Mouse (Mus musculus) activated CD4-positive, CD25-positive, alpha-beta regulatory T cell (primary cell): ENCODE data around the gene Sema6c. TPM values are rescaled to one million over a fixed set of nuclear protein-coding genes. Genes with fewer than 3 reads are reported as not detected.

Experiments used
- polyA plus RNA-seq, 2 experiments: library from polyadenylated mRNA; unstranded; fragments of 100-300 nt; shearing (Covaris generic); gene quantifications; one replicate each; pipeline ENCODE4 v1.2.1; 2017

Sema6c gene
- 1 to 10 TPM; 1.8 to 1.9 TPM for polyA plus RNA-seq

GRCm38 (mm10) chr3:95159987-95160963 lies at the start of gene Sema6c:
Sema6c (plus strand) TSS chr3:95160457.

GRCm38 (mm10) chr3:95110911-95111726 lies 49.1 kb upstream of the Sema6c start, which contains the start of gene Vps72:
Vps72 (plus strand) TSS chr3:95111022.

DNA sequence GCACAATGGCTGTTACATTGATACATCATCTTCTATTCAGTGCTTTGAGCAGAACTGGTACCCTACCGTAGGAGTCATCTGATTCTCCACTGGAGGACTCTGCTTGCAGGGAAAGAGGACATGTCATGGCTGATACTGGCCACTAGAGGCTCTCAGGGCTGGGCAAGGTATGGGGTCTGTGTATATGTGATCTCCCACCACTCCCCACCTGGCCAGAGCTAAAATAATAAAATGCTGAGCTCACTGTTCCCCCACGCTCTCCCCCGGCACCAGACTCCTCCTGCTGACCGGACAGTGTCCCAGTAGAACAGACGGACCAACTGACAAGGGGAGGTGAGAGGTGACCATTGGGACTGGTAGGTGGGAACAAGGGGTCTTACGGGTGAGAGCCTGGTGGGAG lies 36.0 kb upstream of the Sema6c start, which contains the start of gene Tmod4:
Gene Tmod4 (plus strand): TSS at position 231 of the 400 bp plus-strand sequence.

DNA sequence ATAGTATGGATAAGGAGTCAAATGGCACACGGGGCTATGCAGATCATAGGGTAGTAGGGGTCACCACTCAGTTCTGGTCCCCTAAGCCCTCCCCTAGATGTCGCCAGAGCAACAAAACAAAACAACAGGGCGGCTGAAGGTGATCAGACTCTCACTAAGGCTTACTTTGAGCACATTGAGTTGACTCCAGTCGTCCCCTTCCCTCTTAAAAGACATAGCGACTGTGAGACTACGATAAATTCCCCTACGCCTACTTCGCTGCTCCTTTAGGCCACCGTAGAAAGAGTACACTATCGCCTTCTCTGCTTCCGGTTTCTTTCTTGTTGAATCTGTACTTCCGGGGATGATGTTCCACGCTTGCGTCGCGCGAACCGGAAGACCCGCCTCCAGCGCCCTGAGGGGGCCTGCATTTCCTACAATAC lies 26.6 kb upstream of the Sema6c start, which contains the start of the genes Scnm1 and Lysmd1:
Gene Scnm1 (minus strand): TSS at position 332 of the 422 bp plus-strand sequence.
Gene Lysmd1 (plus strand): TSS at position 409 of the 422 bp plus-strand sequence.

GRCm38 (mm10) chr3:95141952-95142616 lies 18.2 kb upstream of the Sema6c start, which contains the start of gene Tnfaip8l2:
Tnfaip8l2 (minus strand) TSS chr3:95142360.

DNA sequence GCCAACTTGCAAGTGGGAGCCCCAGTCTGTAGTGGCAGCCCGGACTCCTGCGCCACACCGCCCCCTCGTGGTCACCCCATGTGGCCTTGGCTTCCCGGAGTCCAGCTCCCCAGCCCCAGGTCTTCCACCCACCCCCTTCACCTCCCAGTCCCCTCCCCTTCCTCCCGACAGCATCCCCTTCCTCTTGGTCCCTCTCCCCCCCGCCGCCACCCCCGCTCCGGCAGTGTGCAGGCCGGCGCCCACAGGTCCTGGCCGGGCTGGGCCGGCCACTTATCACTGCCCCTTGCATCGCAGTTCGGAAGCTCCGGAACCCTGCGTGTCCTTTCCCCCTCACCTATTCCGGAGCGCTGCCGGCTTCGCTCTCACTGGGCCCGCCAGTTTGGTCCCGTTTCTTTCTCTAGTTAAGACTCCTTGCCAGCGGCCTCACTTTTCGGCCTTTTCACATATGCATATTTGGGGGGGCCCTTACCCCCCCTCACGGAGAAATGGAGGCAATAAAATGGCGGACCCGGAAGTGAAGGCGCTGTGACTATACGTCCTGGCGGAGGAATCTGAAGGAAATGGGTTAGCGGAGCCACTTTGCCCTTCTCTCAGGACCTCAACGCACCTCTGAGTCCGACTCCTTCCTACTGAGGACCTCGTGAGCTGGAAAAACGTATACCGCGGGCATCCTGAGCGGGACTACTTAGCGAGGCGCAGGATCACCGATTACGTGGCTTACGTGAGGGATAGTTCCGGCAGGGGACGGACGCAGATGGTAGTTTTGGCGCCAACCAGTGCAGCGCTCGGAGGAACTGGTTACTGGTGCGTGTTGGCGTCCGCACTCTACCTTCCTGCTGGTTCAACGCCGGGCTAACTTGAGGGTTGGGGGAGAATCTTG lies 57.2 kb downstream of the Sema6c start, which contains the start of gene Gabpb2:
Gene Gabpb2 (minus strand): TSS at position 662 of the 880 bp plus-strand sequence.

Other genes with a start within 250 kb of the Sema6c start
- 1 to 10 TPM; 1.8 to 2.5 TPM for gene Selenbp1, start 227.4 kb upstream of the Sema6c start, polyA plus RNA-seq
- gene Rfx5, start 206.4 kb upstream of the Sema6c start, polyA plus RNA-seq, result 10 to 100 TPM; 22.8 to 24.0 TPM
- gene Pi4kb, start 185.7 kb upstream of the Sema6c start, polyA plus RNA-seq, result 10 to 100 TPM; 14.1 to 23.6 TPM
- 10 to 100 TPM; 39.4 to 45.0 TPM for gene Zfp687, start 145.0 kb upstream of the Sema6c start, polyA plus RNA-seq
- 100 to 1,000 TPM; 267 to 314 TPM for gene Psmd4, start 117.8 kb upstream of the Sema6c start, polyA plus RNA-seq
- gene Pip5k1a, start 53.5 kb upstream of the Sema6c start, polyA plus RNA-seq, result 10 to 100 TPM; 24.1 to 24.5 TPM
- gene Vps72, start 49.4 kb upstream of the Sema6c start, polyA plus RNA-seq, result 100 to 1,000 TPM in 1 of 2 experiments, 10 to 100 TPM in 1; 99.6 to 118 TPM
- gene Tmod4, start 36.0 kb upstream of the Sema6c start, polyA plus RNA-seq, result 1 to 10 TPM; 2.0 to 4.4 TPM
- 100 to 1,000 TPM in 1 of 2 experiments, 10 to 100 TPM in 1; 65.2 to 120 TPM for gene Scnm1, start 26.4 kb upstream of the Sema6c start, polyA plus RNA-seq
- gene Lysmd1, start 26.4 kb upstream of the Sema6c start, polyA plus RNA-seq, result 10 to 100 TPM; 23.6 to 34.9 TPM
- 100 to 1,000 TPM; 229 to 255 TPM for gene Tnfaip8l2, start 18.1 kb upstream of the Sema6c start, polyA plus RNA-seq
- 10 to 100 TPM; 24.8 to 34.5 TPM for gene Gabpb2, start 57.5 kb downstream of the Sema6c start, polyA plus RNA-seq
- 100 to 1,000 TPM; 446 to 449 TPM for gene Cdc42se1, start 68.3 kb downstream of the Sema6c start, polyA plus RNA-seq
- gene Mllt11, start 71.7 kb downstream of the Sema6c start, polyA plus RNA-seq, result 10 to 100 TPM in 1 of 2 experiments, 1 to 10 TPM in 1; 9.1 to 20.6 TPM
- gene Gm128, start 81.1 kb downstream of the Sema6c start, polyA plus RNA-seq, result 1 to 10 TPM in 1 of 2 experiments, under 1 TPM in 1; 0.42 to 1.2 TPM
- 1 to 10 TPM in 1 of 2 experiments, under 1 TPM in 1; 0.45 to 1.1 TPM for gene Bnipl, start 90.7 kb downstream of the Sema6c start, polyA plus RNA-seq
- gene Mindy1, start 120.9 kb downstream of the Sema6c start, polyA plus RNA-seq, result 10 to 100 TPM; 28.2 to 29.8 TPM
- 1 to 10 TPM; 6.4 to 6.5 TPM for gene Prune1, start 121.6 kb downstream of the Sema6c start, polyA plus RNA-seq
- gene Anxa9, start 146.7 kb downstream of the Sema6c start, polyA plus RNA-seq, result under 1 TPM in 1 of 2 experiments, not detected in 1; 0.85 TPM
- gene Cers2, start 154.3 kb downstream of the Sema6c start, polyA plus RNA-seq, result 100 to 1,000 TPM; 193 to 214 TPM
- gene Setdb1, start 196.7 kb downstream of the Sema6c start, polyA plus RNA-seq, result 10 to 100 TPM; 27.3 to 39.2 TPM
- not detected for gene 4930558C23Rik, start 242.4 kb downstream of the Sema6c start, polyA plus RNA-seq